Mouse (Mus musculus) C2C12 (cell line): ENCODE data around the gene Myo10.

Experiments used
- CEBPB ChIP-seq: IDR thresholded peaks from one replicate; pipeline ENCODE4 v1.6.1; 2011; ENCODE audit warnings: low read depth, mild to moderate bottlenecking, control low read depth, moderate library complexity
- CTCF ChIP-seq: IDR thresholded peaks from one replicate; pipeline ENCODE4 v1.5.1; 2011; ENCODE audit not compliant: control insufficient read depth, insufficient read depth, insufficient read length
- FOSL1 ChIP-seq: IDR thresholded peaks from one replicate; pipeline ENCODE4 v1.8.0; 2011; ENCODE audit warnings: mild to moderate bottlenecking, low read length; ENCODE audit not compliant: poor library complexity, insufficient read depth, severe bottlenecking
- MAX ChIP-seq: IDR thresholded peaks from one replicate; pipeline ENCODE4 v1.6.1; 2011; ENCODE audit warnings: mild to moderate bottlenecking, control low read depth
- MYOD1 ChIP-seq: IDR thresholded peaks from one replicate; pipeline ENCODE4 v1.6.1; 2011; ENCODE audit warnings: low read depth; ENCODE audit not compliant: control insufficient read depth, insufficient read length
- MYOG ChIP-seq: IDR thresholded peaks from one replicate; pipeline ENCODE4 v1.6.1; 2011; ENCODE audit not compliant: control insufficient read depth, insufficient read length; ENCODE audit errors: extremely low read depth
- USF1 ChIP-seq: IDR thresholded peaks from one replicate; pipeline ENCODE4 v1.6.1; 2011; ENCODE audit warnings: low read depth, mild to moderate bottlenecking, control low read depth, moderate library complexity

DNA sequence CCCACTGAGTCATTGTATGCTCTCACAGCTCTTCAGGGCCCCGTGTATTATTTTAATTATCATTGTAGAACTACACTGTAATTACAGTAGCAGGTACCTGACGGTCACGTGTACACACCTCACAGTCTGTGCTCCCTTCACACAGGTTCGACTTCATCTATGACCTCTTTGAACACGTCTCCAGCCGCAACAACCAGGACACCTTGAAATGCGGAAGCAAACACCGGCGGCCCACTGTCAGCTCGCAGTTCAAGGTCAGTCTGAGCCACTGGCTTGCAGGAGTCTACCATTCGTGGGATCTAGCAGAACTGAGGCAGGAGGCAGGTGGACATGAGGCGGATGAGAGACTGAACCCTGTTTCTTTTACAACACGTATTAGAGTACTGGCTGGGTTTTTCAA is 119.9 kb downstream of the Myo10 start:
- TF ChIP-seq USF1 (no peak), CTCF (no peak), CEBPB (no peak), MAX (no peak), MYOG (no peak), MYOD1 (no peak), FOSL1 (no peak)
